Mouse (Mus musculus): ENCODE results near the gene Vgll4.

DNA sequence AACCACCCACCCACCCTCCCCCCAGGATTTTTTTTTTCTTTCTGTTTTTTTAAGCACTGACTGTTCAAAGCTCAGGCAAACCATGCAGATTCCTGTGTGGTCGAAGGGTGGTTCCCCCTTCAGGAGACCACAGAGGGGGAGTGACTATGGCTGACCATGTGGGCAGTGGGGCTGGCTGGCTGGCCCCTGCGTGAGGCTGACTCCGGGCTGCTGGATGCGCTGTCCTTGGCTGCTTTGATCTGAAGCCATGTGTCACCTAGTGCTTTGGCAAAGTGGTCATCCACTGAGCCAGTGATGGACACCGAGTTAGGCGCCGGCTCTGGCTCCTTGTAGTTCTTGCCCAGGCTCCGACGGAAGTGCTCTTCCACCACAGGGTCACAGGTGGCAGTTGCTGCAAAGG lies 107.7 kb downstream of the Vgll4 start:
- no peak for TF ChIP-seq CTCF (IDR thresholded peaks at IDR 0.05; ENCODE audit: control insufficient read depth, insufficient read depth, insufficient replicate concordance, low read depth, low read length)
- TF ChIP-seq POLR2A (IDR thresholded peaks at IDR 0.05; ENCODE audit: control insufficient read depth, low read depth, low read length) = no peak

Data from testis, adult 2 months (tissue).